ENCODE assay signal across 6 mouse cellular contexts in the genomic region with DNA sequence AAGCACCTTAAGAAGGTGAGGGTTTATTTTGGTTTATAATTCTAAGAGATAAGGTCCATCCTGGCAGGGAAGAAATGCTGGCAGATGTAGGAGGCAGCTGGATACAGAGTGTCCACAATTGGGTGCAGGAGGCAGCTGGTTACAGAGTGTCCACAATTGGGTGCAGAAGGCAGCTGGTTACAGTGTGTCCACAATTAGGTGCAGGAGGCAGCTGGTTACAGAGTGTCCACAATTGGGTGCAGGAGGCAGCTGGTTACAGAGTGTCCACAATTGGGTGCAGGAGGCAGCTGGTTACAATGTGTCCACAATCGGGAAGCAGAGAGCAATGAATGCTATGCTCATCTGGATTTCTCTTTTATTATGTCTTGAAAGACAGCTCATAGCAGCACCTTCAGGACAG. TPM values are rescaled to one million over a fixed set of nuclear protein-coding genes. Genes with fewer than 3 reads are reported as not detected.
"Had no signal": no experiment of that assay in that cellular context is flagged by ENCODE, and none has a peak within 500 bp of the region (broad histone marks: within the 10 kb centered on the region; RNA-seq: fewer than 3 reads in every experiment).

No protein-coding gene starts in this region.

RNA-seq across cellular contexts. Expression of gene Stmnd1, which starts 44.8 kb away (rescaled TPM):
- polyA plus RNA-seq: neural tube, embryonic 12.5 days; neural tube, embryonic 14.5 days; small intestine, adult 2 months; spleen, adult 2 months; stomach, embryonic 14.5 days; thymus, adult 2 months had no signal
